Mouse (Mus musculus) CH12.LX (cell line): ENCODE results near the gene Plxna2. TPM values are rescaled to one million over a fixed set of nuclear protein-coding genes. Genes with fewer than 3 reads are reported as not detected.

Source experiments
- DNase-seq: peaks from one replicate; pipeline ENCODE4 v3.0.0-alpha.2; 2013; ENCODE audit errors: extremely low read depth
- H3K27ac ChIP-seq: 2 replicates; pipeline ENCODE4 v1.5.1; 2012; ENCODE audit warnings: low read depth, mild to moderate bottlenecking, control low read depth, moderate library complexity; ENCODE audit not compliant: insufficient read depth
- H3K27me3 ChIP-seq: replicated peaks from 2 replicates; pipeline ENCODE3; 2012; ENCODE audit warnings: inconsistent platforms
- H3K36me3 ChIP-seq, 2 experiments: replicated peaks in 1 of 2; 2 replicates each; pipeline versions ENCODE3 to v1.6.1; 2012; ENCODE audit warnings: inconsistent platforms in 1 of 2, low read length in 1 of 2, mild to moderate bottlenecking in 1 of 2, mixed read lengths in 1 of 2, moderate library complexity in 1 of 2; ENCODE audit not compliant: control insufficient read depth in 1 of 2, insufficient read depth in 1 of 2
- H3K4me1 ChIP-seq, 2 experiments: 2 replicates each; pipeline ENCODE4 v1.6.1; 2012; ENCODE audit warnings: inconsistent platforms in 1 of 2, moderate library complexity in 1 of 2; ENCODE audit not compliant: insufficient read depth in 2 of 2, control insufficient read depth in 1 of 2
- H3K4me2 ChIP-seq: 2 replicates; pipeline ENCODE4 v1.6.1; 2012; ENCODE audit warnings: low read depth, mild to moderate bottlenecking, control low read depth; ENCODE audit not compliant: poor library complexity, insufficient read depth, severe bottlenecking
- H3K4me3 ChIP-seq, 3 experiments: fragments of 150-350 bp in 1 of 3; sonication (generic) in 1 of 3; replicated peaks in 1 of 3; 2 replicates each; pipeline versions ENCODE3 to v1.5.1; 2011 to 2012; ENCODE audit warnings: low read depth in 2 of 3, low read length in 2 of 3, mild to moderate bottlenecking in 2 of 3, moderate library complexity in 2 of 3, control low read depth in 1 of 3, improper control_type of control experiment in 1 of 3, inconsistent platforms in 1 of 3, mixed read lengths in 1 of 3; ENCODE audit not compliant: poor library complexity in 1 of 3
- H3K79me2 ChIP-seq: replicated peaks from 2 replicates; pipeline ENCODE4 v1.6.1; 2012; ENCODE audit warnings: mild to moderate bottlenecking, moderate library complexity; ENCODE audit not compliant: control insufficient read depth, poor library complexity, insufficient read depth, severe bottlenecking; ENCODE audit errors: extremely low read depth
- H3K9ac ChIP-seq: 2 replicates; pipeline ENCODE4 v1.6.1; 2012; ENCODE audit warnings: low read depth, mild to moderate bottlenecking, control low read depth, moderate library complexity; ENCODE audit not compliant: insufficient read depth
- H3K9me3 ChIP-seq: replicated peaks from 2 replicates; pipeline ENCODE3; 2012; ENCODE audit warnings: low read length, inconsistent platforms, mixed read lengths
- BHLHE40 ChIP-seq: IDR thresholded peaks from 2 replicates; pipeline ENCODE4 v1.6.1; 2011; ENCODE audit warnings: mild to moderate bottlenecking, low read depth, low read length, improper control_type of control experiment
- CHD2 ChIP-seq: IDR thresholded peaks from 2 replicates; pipeline ENCODE4 v1.6.1; 2011; ENCODE audit warnings: low read length, improper control_type of control experiment
- CTCF ChIP-seq, 2 experiments: IDR thresholded peaks in 1 of 2; conservative IDR thresholded peaks in 1 of 2; 2 replicates each; pipeline ENCODE4 v1.5.1; 2011 to 2012; ENCODE audit warnings: low read depth in 2 of 2, low read length in 2 of 2, improper control_type of control experiment in 1 of 2, inconsistent platforms in 1 of 2, mild to moderate bottlenecking in 1 of 2, moderate library complexity in 1 of 2
- E2F4 ChIP-seq: IDR thresholded peaks from 2 replicates; pipeline ENCODE4 v1.6.1; 2011; ENCODE audit warnings: low read depth, low read length, improper control_type of control experiment; ENCODE audit not compliant: insufficient replicate concordance
- ELF1 ChIP-seq: IDR thresholded peaks from 2 replicates; pipeline ENCODE4 v1.6.1; 2014; ENCODE audit warnings: low read depth, mild to moderate bottlenecking, inconsistent platforms, low read length, improper control_type of control experiment
- EP300 ChIP-seq: IDR thresholded peaks from 2 replicates; pipeline ENCODE4 v1.6.1; 2011; ENCODE audit warnings: low read length, improper control_type of control experiment
- GABPA ChIP-seq: IDR thresholded peaks from 2 replicates; pipeline ENCODE4 v1.6.1; 2012; ENCODE audit warnings: low read depth, low read length, improper control_type of control experiment, inconsistent platforms; ENCODE audit not compliant: insufficient replicate concordance
- KAT2A ChIP-seq: IDR thresholded peaks from 2 replicates; pipeline ENCODE4 v1.6.1; 2012; ENCODE audit warnings: low read length, improper control_type of control experiment, inconsistent platforms; ENCODE audit not compliant: insufficient replicate concordance
- MAFK ChIP-seq: IDR thresholded peaks from 2 replicates; pipeline ENCODE4 v1.6.1; 2011; ENCODE audit warnings: low read length, improper control_type of control experiment; ENCODE audit not compliant: insufficient replicate concordance
- MXI1 ChIP-seq: IDR thresholded peaks from 2 replicates; pipeline ENCODE4 v1.6.1; 2011; ENCODE audit warnings: mild to moderate bottlenecking, low read depth, low read length, improper control_type of control experiment
- NELFE ChIP-seq: IDR thresholded peaks from 2 replicates; pipeline ENCODE4 v1.6.1; 2011; ENCODE audit warnings: low read depth, low read length, improper control_type of control experiment
- POLR2A ChIP-seq: IDR thresholded peaks from 2 replicates; pipeline ENCODE4 v1.6.1; 2011; ENCODE audit warnings: low read depth, mild to moderate bottlenecking, improper control_type of control experiment, low read length
- SIN3A ChIP-seq: IDR thresholded peaks from 2 replicates; pipeline ENCODE4 v1.6.1; 2012; ENCODE audit warnings: low read length, improper control_type of control experiment, inconsistent platforms
- TBP ChIP-seq: conservative IDR thresholded peaks from 2 replicates; pipeline ENCODE4 v1.6.1; 2011; ENCODE audit warnings: low read depth, low read length, improper control_type of control experiment
- ZMIZ1 ChIP-seq: IDR thresholded peaks from 2 replicates; pipeline ENCODE4 v1.6.1; 2012; ENCODE audit warnings: low read depth, mild to moderate bottlenecking, inconsistent platforms, low read length, improper control_type of control experiment
- dilution Hi-C: fragments of 300-500 bp; cut with MboI; formaldehyde crosslinking; loops from 2 replicates; pipeline ENCODE4 v1.14.3; 2020; ENCODE audit warnings: low sequenced_read_pairs; ENCODE audit not compliant: extremely low pct_unique_long_range_greater_than_20kb, extremely low pct_ligation_motif_present
- in situ Hi-C: fragments of 300-500 bp; cut with MboI; formaldehyde crosslinking; loops from 3 replicates; pipeline ENCODE4 v1.14.3; 2019; ENCODE audit warnings: low sequenced_read_pairs, low pct_ligation_motif_present, low pct_unique_long_range_greater_than_20kb, mixed read lengths
- polyA plus RNA-seq: library from polyadenylated mRNA; unstranded; fragments of >175 nt; gene quantifications from 2 replicates; pipeline ENCODE4 v1.2.1, GENCODE M21; 2012; ENCODE audit warnings: low read depth; ENCODE audit not compliant: insufficient read length
- total RNA-seq, 2 experiments: library from RNA; depleted of rRNA; stranded (reverse); fragments of 300-350 nt in 1 of 2; fragments of >200 nt in 1 of 2; gene quantifications; 2 replicates each; pipeline ENCODE4 v1.2.3; 2012 to 2014

Gene Plxna2
- total and polyA plus RNA-seq, 3 experiments, result 0.04 to 0.05 (median 0.04) TPM

DNA sequence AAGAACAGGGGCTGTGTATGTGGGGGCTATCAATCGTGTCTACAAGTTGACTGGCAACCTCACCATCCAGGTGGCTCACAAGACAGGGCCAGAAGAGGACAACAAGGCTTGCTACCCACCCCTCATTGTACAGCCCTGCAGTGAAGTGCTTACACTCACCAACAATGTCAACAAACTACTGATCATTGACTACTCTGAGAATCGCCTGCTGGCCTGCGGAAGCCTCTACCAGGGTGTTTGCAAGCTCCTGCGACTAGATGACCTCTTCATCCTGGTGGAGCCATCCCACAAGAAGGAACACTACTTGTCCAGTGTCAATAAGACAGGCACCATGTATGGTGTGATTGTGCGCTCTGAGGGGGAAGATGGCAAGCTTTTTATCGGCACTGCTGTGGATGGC is 25.9 kb downstream of the Plxna2 start:
- Histone ChIP-seq H3K4me3 (no peak overlapping the region), H3K9me3 (no peaks in the 10 kb centered on the region), H3K36me3 (no peaks in the 10 kb centered on the region), H3K9ac (no peak overlapping the region), H3K27ac (no peak overlapping the region), H3K27me3 (no peaks in the 10 kb centered on the region), H3K4me2 (no peak overlapping the region), H3K79me2 (no peaks in the 10 kb centered on the region), H3K4me1 (no peaks in the 10 kb centered on the region)
- no peak for DNase-seq
- dilution Hi-C loops, result no loop called here
- in situ Hi-C loops, result loop anchor here (25.0 kb wide), 1 partner anchor 168 kb away; no protein-coding TSS in a partner anchor
- TF ChIP-seq KAT2A (no peak), ZMIZ1 (no peak), BHLHE40 (no peak), MAFK (no peak), CTCF (conservative IDR thresholded peaks at IDR 0.05 in 1 of 2, IDR thresholded peaks at IDR 0.05 in 1 of 2; ENCODE audit: low read depth in 2 of 2, low read length in 2 of 2) (no peak), CHD2 (no peak), SIN3A (no peak), TBP (no peak), E2F4 (no peak), EP300 (no peak)

GRCm38 (mm10) chr1:194645898-194646297 is 27.9 kb downstream of the Plxna2 start:
- no peak overlapping the region for H3K4me2 ChIP-seq
- H3K9ac ChIP-seq, result no peak overlapping the region
- H3K36me3 ChIP-seq, result no peaks in the 10 kb centered on the region
- in situ Hi-C loops, result loop anchor here (25.0 kb wide), 1 partner anchor 166 kb away; no protein-coding TSS in a partner anchor
- no peak overlapping the region for H3K4me3 ChIP-seq
- no peak overlapping the region for H3K27ac ChIP-seq
- no peaks in the 10 kb centered on the region for H3K79me2 ChIP-seq
- H3K27me3 ChIP-seq, result no peaks in the 10 kb centered on the region
- TF ChIP-seq MXI1, result no peak
- TF ChIP-seq, all 38 proteins: peak for 0
- DNase-seq, result no peak
- H3K4me1 ChIP-seq, result no peaks in the 10 kb centered on the region
- dilution Hi-C loops, result no loop called here
- no peaks in the 10 kb centered on the region for H3K9me3 ChIP-seq

DNA sequence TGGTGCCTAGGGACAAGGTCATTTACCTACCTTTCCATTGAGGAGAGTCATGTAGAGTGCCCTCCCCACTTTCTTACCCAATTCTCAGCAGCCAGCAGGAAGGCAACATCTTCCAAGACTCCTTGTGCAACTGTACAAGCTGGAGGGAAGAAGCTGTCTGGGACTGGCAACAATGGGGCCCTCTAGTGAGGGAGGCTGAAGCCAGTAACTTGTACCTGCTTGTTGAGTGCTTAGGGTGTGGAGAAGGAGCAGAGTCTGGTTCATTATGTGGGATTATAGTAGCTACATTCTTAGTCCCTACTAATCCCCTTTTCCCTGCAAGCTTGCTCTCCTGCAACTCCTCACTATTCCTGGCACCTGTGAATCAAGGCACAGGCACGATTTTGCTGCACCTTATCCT is 32.1 kb downstream of the Plxna2 start:
- Histone ChIP-seq H3K4me1 (no peaks in the 10 kb centered on the region), H3K4me3 (no peak overlapping the region), H3K9me3 (no peaks in the 10 kb centered on the region), H3K27ac (no peak overlapping the region), H3K27me3 (no peaks in the 10 kb centered on the region), H3K9ac (no peak overlapping the region), H3K79me2 (no peaks in the 10 kb centered on the region), H3K36me3 (no peaks in the 10 kb centered on the region), H3K4me2 (no peak overlapping the region)
- no peak for DNase-seq
- TF ChIP-seq ELF1 (no peak), NELFE (no peak), CTCF (conservative IDR thresholded peaks at IDR 0.05 in 1 of 2, IDR thresholded peaks at IDR 0.05 in 1 of 2; ENCODE audit: low read depth in 2 of 2, low read length in 2 of 2) (no peak), GABPA (no peak), POLR2A (no peak), EP300 (no peak)
- dilution Hi-C loops, result no loop called here
- in situ Hi-C loops, result no loop called here
